Mouse (Mus musculus) CH12.LX (cell line): ENCODE data around the gene Fkbp11.

ENCODE experiments used
- CTCF ChIP-seq, 2 experiments: IDR thresholded peaks in 1 of 2; conservative IDR thresholded peaks in 1 of 2; 2 replicates each; pipeline ENCODE4 v1.5.1; 2011 to 2012; ENCODE audit warnings: low read depth in 2 of 2, low read length in 2 of 2, improper control_type of control experiment in 1 of 2, inconsistent platforms in 1 of 2, mild to moderate bottlenecking in 1 of 2, moderate library complexity in 1 of 2
- EP300 ChIP-seq: IDR thresholded peaks from 2 replicates; pipeline ENCODE4 v1.6.1; 2011; ENCODE audit warnings: low read length, improper control_type of control experiment
- ETS1 ChIP-seq: conservative IDR thresholded peaks from 2 replicates; pipeline ENCODE4 v1.6.1; 2012; ENCODE audit warnings: low read depth, mild to moderate bottlenecking, inconsistent platforms, low read length, improper control_type of control experiment, moderate library complexity
- NRF1 ChIP-seq: IDR thresholded peaks from 2 replicates; pipeline ENCODE4 v1.6.1; 2014; ENCODE audit warnings: low read depth, mild to moderate bottlenecking, inconsistent platforms, low read length, improper control_type of control experiment, moderate library complexity
- POLR2A ChIP-seq: IDR thresholded peaks from 2 replicates; pipeline ENCODE4 v1.6.1; 2011; ENCODE audit warnings: low read depth, mild to moderate bottlenecking, improper control_type of control experiment, low read length
- RAD21 ChIP-seq: IDR thresholded peaks from 2 replicates; pipeline ENCODE4 v1.6.1; 2011; ENCODE audit warnings: low read depth, mild to moderate bottlenecking, low read length, improper control_type of control experiment, moderate library complexity
- RCOR1 ChIP-seq: conservative IDR thresholded peaks from 2 replicates; pipeline ENCODE4 v1.6.1; 2012; ENCODE audit warnings: low read depth, mild to moderate bottlenecking, inconsistent platforms, low read length, improper control_type of control experiment
- TCF12 ChIP-seq: IDR thresholded peaks from 2 replicates; pipeline ENCODE4 v1.6.1; 2014; ENCODE audit warnings: low read depth, mild to moderate bottlenecking, inconsistent platforms, low read length, improper control_type of control experiment
- ZC3H11A ChIP-seq: IDR thresholded peaks from 2 replicates; pipeline ENCODE4 v1.6.1; 2012; ENCODE audit warnings: low read depth, mild to moderate bottlenecking, inconsistent platforms, low read length, improper control_type of control experiment

DNA sequence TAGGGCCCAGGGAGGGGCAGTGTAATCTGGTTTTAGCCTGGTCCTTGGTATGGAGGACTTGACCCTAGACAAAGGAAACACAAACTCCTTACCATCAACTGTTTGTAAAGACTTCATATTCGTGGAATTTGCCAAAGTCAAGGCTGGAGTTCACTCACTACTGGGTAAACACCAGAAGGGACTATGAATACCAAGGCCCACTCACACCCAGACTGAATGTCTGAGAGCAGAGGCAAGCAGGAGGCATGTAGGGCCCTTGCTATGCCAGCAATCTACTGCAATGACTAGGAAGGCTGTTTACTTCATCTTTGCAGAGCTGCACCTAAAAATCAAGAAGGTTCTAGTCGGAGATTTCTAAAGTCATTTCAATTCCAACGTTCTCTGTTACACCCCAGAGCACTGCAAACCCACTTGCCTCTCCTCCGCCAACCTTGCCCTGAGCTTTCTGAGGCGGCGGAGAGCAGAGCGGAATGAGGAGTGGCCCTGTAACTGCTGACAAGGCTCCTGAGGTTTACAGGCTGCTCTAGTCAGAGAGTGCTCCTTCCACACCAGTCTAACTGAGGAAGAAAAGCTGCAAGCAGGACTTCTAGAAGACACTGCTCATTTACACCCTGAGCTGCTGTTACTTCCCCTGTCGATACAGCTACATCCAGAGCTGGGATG lies 14.9 kb upstream of the Fkbp11 start:
- no peak for TF ChIP-seq POLR2A
- no peak for TF ChIP-seq RCOR1
- no peak for TF ChIP-seq RAD21
- no peak for TF ChIP-seq CTCF (conservative IDR thresholded peaks at IDR 0.05 in 1 of 2, IDR thresholded peaks at IDR 0.05 in 1 of 2; ENCODE audit: low read depth in 2 of 2, low read length in 2 of 2)
- TF ChIP-seq EP300 = no peak
- no peak for TF ChIP-seq NRF1
- no peak for TF ChIP-seq ETS1
- no peak for TF ChIP-seq ZC3H11A
- TF ChIP-seq TCF12 = no peak
